Mouse (Mus musculus) ES-CJ7 (cell line): Measurements from ENCODE around the gene Pex13.

Experiments
- DNase-seq: peaks from one replicate; pipeline ENCODE4 v3.0.0; 2011; ENCODE audit warnings: low read depth, low spot score

Gene Pex13

GRCm38 (mm10) chr11:23665798-23666501 is at the start of gene Pex13:
Gene Pex13, minus strand, starts transcription at chr11:23665959.
- DNase-seq: peak; percentile 97

GRCm38 (mm10) chr11:23712299-23712698 is 46.5 kb upstream of the Pex13 start:
- no peak for DNase-seq

- DNase-seq: no peak
Measured at GRCm38 (mm10) chr11:23704604-23705294, 39.0 kb upstream of the Pex13 start.

GRCm38 (mm10) chr11:23701831-23702230 is 36.1 kb upstream of the Pex13 start:
- DNase-seq: no peak

GRCm38 (mm10) chr11:23699414-23700095 is 33.8 kb upstream of the Pex13 start:
- peak; percentile 38 for DNase-seq

- no peak for DNase-seq
Measured at GRCm38 (mm10) chr11:23698526-23698925, 32.8 kb upstream of the Pex13 start.

- DNase-seq: no peak
Measured at GRCm38 (mm10) chr11:23695847-23696246, 30.1 kb upstream of the Pex13 start.

GRCm38 (mm10) chr11:23693286-23693685 is 27.5 kb upstream of the Pex13 start:
- DNase-seq: peak; percentile 64

GRCm38 (mm10) chr11:23688060-23688459 is 22.3 kb upstream of the Pex13 start:
- DNase-seq: no peak

- no peak for DNase-seq
Measured at GRCm38 (mm10) chr11:23686671-23687070, 20.9 kb upstream of the Pex13 start.

GRCm38 (mm10) chr11:23682561-23682960 is 16.8 kb upstream of the Pex13 start:
- DNase-seq: no peak

- DNase-seq: no peak
Measured at GRCm38 (mm10) chr11:23680435-23680950, 14.7 kb upstream of the Pex13 start.

- peak; percentile 74 for DNase-seq
Measured at GRCm38 (mm10) chr11:23679044-23679642, 13.4 kb upstream of the Pex13 start.

GRCm38 (mm10) chr11:23676100-23676499 is 10.3 kb upstream of the Pex13 start:
- DNase-seq: no peak

- no peak for DNase-seq
Measured at GRCm38 (mm10) chr11:23672256-23672749, 6.5 kb upstream of the Pex13 start.

- no peak for DNase-seq
Measured at GRCm38 (mm10) chr11:23667128-23667527, 1.4 kb upstream of the Pex13 start.

- no peak for DNase-seq
Measured at GRCm38 (mm10) chr11:23666526-23666925, 767 bp upstream of the Pex13 start.

GRCm38 (mm10) chr11:23665311-23665786 is 410 bp downstream of the Pex13 start, which contains the start of gene Pus10:
Gene Pus10, plus strand, starts transcription at chr11:23665674.
- DNase-seq: no peak

GRCm38 (mm10) chr11:23664232-23664631 is 1.5 kb downstream of the Pex13 start:
- DNase-seq: no peak

GRCm38 (mm10) chr11:23657791-23658190 is 8.0 kb downstream of the Pex13 start:
- no peak for DNase-seq

- peak; percentile 77 for DNase-seq
Measured at GRCm38 (mm10) chr11:23653666-23654065, 12.1 kb downstream of the Pex13 start.
